Mouse (Mus musculus) intestine, embryonic 15.5 days (tissue): ENCODE results near the gene Nmb. TPM values are rescaled to one million over a fixed set of nuclear protein-coding genes. Genes with fewer than 3 reads are reported as not detected.
"Not testable (repeated sequence)": the region's sequence is repeated elsewhere in the genome, so short reads cannot be mapped to it uniquely, and the experiment has no call there.

ENCODE experiments used
- ATAC-seq: fragments of 200-750 bp; cut with Nextera tagmentation; 2 replicates; pipeline ENCODE4 v1.8.0; 2017; ENCODE audit warnings: moderate TSS enrichment, moderate library complexity
- H3K27ac ChIP-seq: fragments of 300-500 bp; sonication (generic); 2 replicates; pipeline ENCODE4 v1.5.1; 2015; ENCODE audit warnings: mild to moderate bottlenecking, inconsistent platforms
- H3K27me3 ChIP-seq: fragments of 300-500 bp; sonication (generic); replicated peaks from 2 replicates; pipeline ENCODE4 v1.6.1; 2015; ENCODE audit warnings: inconsistent platforms
- H3K36me3 ChIP-seq: fragments of 300-500 bp; sonication (generic); 2 replicates; pipeline ENCODE4 v1.6.1; 2015; ENCODE audit warnings: inconsistent platforms
- H3K4me1 ChIP-seq: fragments of 300-500 bp; sonication (generic); replicated peaks from 2 replicates; pipeline ENCODE4 v1.6.1; 2015; ENCODE audit warnings: inconsistent platforms
- H3K4me2 ChIP-seq: fragments of 300-500 bp; sonication (generic); replicated peaks from 2 replicates; pipeline ENCODE4 v1.6.1; 2015; ENCODE audit warnings: mild to moderate bottlenecking, inconsistent platforms
- H3K4me3 ChIP-seq: fragments of 300-500 bp; sonication (generic); replicated peaks from 2 replicates; pipeline ENCODE4 v1.5.1; 2015; ENCODE audit warnings: inconsistent platforms
- H3K9ac ChIP-seq: fragments of 300-500 bp; sonication (generic); 2 replicates; pipeline ENCODE4 v1.6.1; 2015; ENCODE audit warnings: inconsistent platforms
- H3K9me3 ChIP-seq: fragments of 300-500 bp; sonication (generic); 2 replicates; pipeline ENCODE4 v1.6.1; 2016; ENCODE audit warnings: inconsistent platforms
- WGBS: fragments of 180-500 bp; shearing (Covaris S2); methylation state at CpG from one replicate; pipeline ENCODE4 v1.1.7; 2015; 5-methylcytosine and 5-hydroxymethylcytosine counted together
- polyA plus RNA-seq: library from polyadenylated mRNA; unstranded; fragments of >200 nt; fragmentation: Nextera tagmentation; extraction: Ambion mirVana; gene quantifications from 2 replicates; pipeline ENCODE4 v1.2.1, GENCODE M21; 2015

The Nmb gene
- polyA plus RNA-seq, result 4.5 and 4.6 TPM in 2 replicates

DNA sequence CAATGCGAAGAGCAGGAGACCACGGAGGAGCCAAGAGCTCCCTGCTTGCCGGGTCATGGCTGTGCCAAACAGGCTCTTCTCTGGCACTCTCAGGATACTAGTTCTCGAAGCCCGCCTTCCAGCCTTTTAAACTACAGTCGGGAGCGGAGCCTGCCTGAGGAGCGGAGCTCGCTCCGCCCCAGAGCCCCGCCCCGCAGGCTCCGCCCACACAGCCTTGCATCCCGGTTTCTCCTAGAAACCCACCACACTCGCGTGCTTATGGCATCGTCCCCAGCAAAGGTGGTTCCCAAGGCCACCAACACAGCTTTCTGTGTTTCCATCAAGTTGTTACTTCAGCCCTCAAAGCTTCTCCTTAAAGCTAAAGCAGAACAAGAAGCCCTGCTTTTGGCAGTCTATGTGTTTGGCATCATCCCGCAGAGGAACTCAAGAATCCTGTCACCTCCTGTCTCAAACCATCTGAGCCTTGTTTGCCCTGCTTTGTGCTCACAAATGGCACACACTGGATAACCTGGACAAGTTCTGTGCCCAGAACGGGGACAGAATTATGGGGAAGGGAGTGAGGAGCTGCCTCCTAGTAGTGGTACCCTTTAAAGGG is at the start of gene Nmb:
Gene Nmb (minus strand): TSS at position 156 of the 595 bp plus-strand sequence.
- Histone ChIP-seq H3K9me3 (no peaks in the 10 kb centered on the region), H3K36me3 (peaks cover 4% of the 10 kb centered on the region; the same call in 1 of the 2 replicates), H3K4me3 (peak within 1 kb of the TSS; percentile 46), H3K9ac (peak within 1 kb of the TSS; percentile 56), H3K27ac (no peak within 1 kb of the TSS), H3K4me2 (peak within 1 kb of the TSS; percentile 95), H3K4me1 (peaks cover 7% of the 10 kb centered on the region), H3K27me3 (no peaks in the 10 kb centered on the region)
- 3% methylated on average over 19 of the region's 19 CpGs for WGBS
- ATAC-seq, result peak; percentile 63

DNA sequence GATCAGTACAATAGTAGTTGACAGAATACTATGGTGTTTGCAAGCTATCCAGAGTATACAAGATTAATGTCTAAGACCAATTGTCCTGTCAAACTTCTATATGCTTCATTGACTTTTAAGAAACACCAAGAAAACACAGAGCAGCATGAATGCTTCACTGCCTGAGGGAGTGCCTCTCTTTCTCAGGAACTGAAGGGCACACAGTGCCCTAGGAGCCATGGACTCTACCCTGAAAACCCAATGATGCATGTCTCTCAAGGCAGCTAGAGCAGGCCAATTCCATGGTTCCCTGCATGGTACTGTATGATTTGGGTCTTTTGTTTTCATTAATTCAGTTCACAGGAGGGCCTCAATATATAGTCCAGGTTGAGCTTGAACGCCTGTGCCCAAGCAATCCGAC is 49.4 kb upstream of the Nmb start:
- WGBS, result 86% methylated on average over 2 of the region's 2 CpGs
- Histone ChIP-seq H3K4me1 (no peaks in the 10 kb centered on the region), H3K4me3 (no peak overlapping the region), H3K36me3 (no peaks in the 10 kb centered on the region), H3K9me3 (no peaks in the 10 kb centered on the region), H3K9ac (no peak overlapping the region), H3K27me3 (no peaks in the 10 kb centered on the region), H3K4me2 (no peak overlapping the region), H3K27ac (no peak overlapping the region)
- ATAC-seq, result no peak

DNA sequence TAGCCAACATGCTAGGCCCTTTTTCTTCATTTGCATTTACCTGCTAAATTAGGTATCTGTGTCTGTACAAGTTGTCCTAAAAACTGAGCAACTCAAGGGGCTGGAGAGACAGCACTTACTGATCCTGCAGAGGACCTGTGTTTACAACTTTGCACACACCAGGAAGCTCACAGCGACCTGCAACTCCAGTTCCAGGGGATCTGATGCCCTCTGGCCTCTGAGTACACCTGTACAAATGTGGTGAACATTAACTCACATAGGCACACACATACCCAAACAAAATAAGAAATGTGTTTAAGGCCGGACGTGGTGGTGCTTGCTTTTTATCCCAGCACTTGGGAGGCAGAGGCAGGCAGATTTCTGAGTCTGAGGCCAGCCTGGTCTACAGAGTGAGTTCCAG is 47.3 kb upstream of the Nmb start:
- H3K9me3 ChIP-seq, result no peaks in the 10 kb centered on the region
- 58% methylated on average over 3 of the region's 3 CpGs for WGBS
- H3K4me3 ChIP-seq, result no peak overlapping the region
- no peaks in the 10 kb centered on the region for H3K27me3 ChIP-seq
- no peak for ATAC-seq
- no peaks in the 10 kb centered on the region for H3K36me3 ChIP-seq
- no peaks in the 10 kb centered on the region for H3K4me1 ChIP-seq
- H3K27ac ChIP-seq, result no peak overlapping the region
- no peak overlapping the region for H3K4me2 ChIP-seq
- no peak overlapping the region for H3K9ac ChIP-seq

DNA sequence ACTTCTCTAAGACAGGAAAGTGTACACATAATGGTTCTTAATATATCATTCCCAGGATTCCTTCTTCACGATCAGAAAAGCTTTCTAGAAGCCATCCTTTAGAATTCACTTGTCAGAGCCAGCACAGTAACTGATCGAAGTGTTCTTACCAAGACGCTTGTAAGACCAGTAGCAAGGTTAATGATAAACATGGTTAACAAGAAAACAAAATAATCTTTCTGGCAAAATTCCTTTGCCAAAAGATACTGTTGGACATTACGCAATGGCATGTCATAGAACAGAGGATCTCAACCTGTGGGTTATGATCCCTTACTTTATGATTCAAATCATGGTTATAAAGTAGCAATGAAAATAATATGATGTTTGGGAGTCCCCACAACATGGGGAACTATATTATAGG is 46.6 kb upstream of the Nmb start:
- ATAC-seq, result no peak
- H3K36me3 ChIP-seq, result no peaks in the 10 kb centered on the region

DNA sequence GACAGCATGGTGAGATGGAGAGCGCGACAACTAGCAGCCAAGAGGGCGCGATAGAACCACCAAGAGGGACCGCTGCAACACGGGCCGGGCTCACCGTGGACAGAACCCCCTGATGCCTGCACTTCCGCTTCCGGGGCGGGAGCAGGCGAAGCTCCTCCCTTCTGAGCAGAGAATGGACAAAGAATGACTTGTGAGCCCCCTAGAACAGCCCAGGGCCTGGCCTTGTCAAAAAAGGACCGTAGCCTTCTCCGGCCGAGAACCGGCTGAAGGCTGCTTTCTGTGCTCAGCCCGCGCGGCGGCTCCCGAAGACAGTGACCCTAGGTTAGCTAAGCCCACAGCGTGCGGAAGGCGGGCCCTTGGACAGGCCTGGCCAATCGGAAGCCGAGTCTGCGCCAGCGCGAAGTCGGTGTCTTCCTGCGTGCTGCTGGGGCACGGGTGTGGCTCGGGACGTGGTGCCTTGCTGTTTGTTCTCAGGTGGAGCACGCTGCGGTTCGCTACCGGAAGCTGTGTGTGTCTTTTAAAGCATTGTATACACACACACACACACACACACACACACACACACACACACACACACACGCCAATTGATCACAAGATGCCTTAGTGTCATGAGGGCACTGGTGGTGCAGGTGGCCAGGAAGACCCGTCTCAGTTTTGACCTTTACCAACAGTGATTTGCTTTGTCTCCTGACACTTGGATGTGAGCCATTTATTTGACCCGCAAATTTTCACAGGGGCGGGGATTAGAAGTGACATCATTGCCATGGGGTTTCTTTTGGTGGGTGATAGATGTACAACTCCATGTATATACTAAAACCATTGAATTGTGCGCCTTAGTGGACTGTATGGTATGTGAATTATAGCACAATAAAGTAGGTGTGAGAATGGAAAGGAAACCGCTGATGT is 42.8 kb upstream of the Nmb start, which contains the start of gene Sec11a:
Gene Sec11a (minus strand): TSS at position 336 of the 906 bp plus-strand sequence.
- 2% methylated on average over 44 of the region's 44 CpGs for WGBS
- Histone ChIP-seq H3K4me2 (peak within 1 kb of the TSS; percentile 74), H3K4me1 (peaks cover 11% of the 10 kb centered on the region), H3K27me3 (no peaks in the 10 kb centered on the region), H3K4me3 (peak within 1 kb of the TSS; percentile 82), H3K9me3 (no peaks in the 10 kb centered on the region), H3K27ac (peak within 1 kb of the TSS; percentile 93), H3K36me3 (no peaks in the 10 kb centered on the region; the same call in 1 of the 2 replicates), H3K9ac (peak within 1 kb of the TSS; percentile 90)
- peak; percentile 100 for ATAC-seq

More for the DNA sequence above, 46.6 kb upstream of the Nmb start:
- Histone ChIP-seq H3K27me3 (no peaks in the 10 kb centered on the region), H3K4me1 (no peaks in the 10 kb centered on the region), H3K4me2 (no peak overlapping the region), H3K9me3 (no peaks in the 10 kb centered on the region), H3K4me3 (no peak overlapping the region), H3K27ac (no peak overlapping the region), H3K9ac (no peak overlapping the region)
- 73% methylated on average over 4 of the region's 4 CpGs for WGBS

DNA sequence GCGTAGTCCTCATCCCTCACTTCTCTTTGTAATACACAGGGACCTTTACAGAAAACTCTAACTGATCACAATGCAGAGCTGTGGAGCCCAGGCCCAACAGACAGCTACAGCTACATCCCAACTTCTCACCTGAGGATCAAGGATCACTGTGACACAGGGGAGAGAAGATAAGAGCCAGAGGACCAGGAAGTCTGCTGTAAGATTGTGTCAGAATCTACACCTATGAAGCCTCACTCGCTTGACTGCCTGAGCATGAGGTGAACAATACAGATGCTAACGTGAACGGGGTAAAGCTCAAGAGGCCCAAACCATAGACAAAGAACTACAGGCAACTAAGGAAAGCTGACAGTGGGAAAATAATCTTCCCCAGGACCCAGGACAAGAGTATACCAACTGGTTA is 34.9 kb upstream of the Nmb start:
- Histone ChIP-seq H3K4me1 (no peaks in the 10 kb centered on the region), H3K4me3 (no peak overlapping the region), H3K4me2 (no peak overlapping the region), H3K27ac (no peak overlapping the region), H3K9ac (no peak overlapping the region), H3K36me3 (no peaks in the 10 kb centered on the region), H3K27me3 (no peaks in the 10 kb centered on the region), H3K9me3 (no peaks in the 10 kb centered on the region)
- ATAC-seq, result peak; percentile 41; the same call in 1 of the 2 replicates
- 83% methylated on average over 4 of the region's 4 CpGs for WGBS

DNA sequence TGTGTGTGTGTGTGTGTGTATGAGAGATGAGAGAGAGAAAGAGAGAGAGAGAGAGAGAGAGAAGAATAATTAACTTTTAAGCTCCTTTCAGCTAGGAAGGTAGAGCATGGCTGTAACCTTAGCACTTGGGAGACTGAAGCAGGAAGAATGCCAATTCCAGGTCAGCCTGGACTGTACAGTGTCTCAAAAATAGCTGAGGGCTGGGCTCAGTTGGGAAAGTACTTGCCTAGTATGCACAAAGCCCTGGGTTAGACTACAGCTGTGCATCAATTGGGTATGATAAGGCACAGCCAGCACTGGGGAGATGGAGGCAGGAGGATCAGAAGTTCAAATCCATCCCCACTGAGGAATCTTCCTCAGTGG is 32.4 kb upstream of the Nmb start:
- H3K9ac ChIP-seq, H3K4me3 ChIP-seq, H3K27ac ChIP-seq, ATAC-seq, H3K4me2 ChIP-seq, H3K36me3 ChIP-seq, H3K27me3 ChIP-seq, H3K4me1 ChIP-seq, H3K9me3 ChIP-seq: not testable (repeated sequence)

DNA sequence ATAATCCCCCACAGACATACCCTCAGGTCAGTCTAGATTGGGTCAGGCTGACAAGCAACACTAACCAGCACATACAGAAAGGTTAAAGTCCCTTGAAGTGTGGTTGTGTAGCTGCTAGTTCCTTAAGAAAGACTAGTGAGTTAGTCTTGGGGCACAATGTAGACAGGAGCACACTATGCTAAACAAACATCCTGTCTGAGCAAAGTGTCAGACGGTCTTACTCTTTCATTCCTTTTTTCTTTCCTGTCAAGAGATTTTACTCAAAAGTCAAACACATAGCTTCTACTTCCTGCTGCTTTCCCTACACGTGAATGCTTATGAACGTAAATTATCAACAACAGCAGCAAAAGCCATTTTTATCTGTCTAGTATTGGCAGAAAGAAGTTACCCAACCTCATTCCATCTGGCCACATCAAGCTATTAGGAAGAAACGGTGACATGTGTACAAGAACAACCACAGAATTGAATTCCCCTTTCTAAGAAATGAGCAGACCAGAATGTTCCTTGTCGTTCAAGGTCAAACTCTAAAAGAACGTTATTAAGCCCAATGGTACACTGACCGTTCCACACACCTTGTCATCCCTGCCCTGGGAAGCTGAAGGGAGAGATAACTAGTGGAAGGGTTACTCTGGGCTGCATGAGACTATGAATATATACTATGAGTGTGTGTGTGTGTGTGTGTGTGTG is 31.9 kb upstream of the Nmb start:
- not testable (repeated sequence) for H3K4me1 ChIP-seq, ATAC-seq, H3K27me3 ChIP-seq, H3K27ac ChIP-seq, H3K9ac ChIP-seq, H3K4me3 ChIP-seq, H3K9me3 ChIP-seq, H3K4me2 ChIP-seq, H3K36me3 ChIP-seq
- 46% methylated on average over 7 of the region's 7 CpGs for WGBS

DNA sequence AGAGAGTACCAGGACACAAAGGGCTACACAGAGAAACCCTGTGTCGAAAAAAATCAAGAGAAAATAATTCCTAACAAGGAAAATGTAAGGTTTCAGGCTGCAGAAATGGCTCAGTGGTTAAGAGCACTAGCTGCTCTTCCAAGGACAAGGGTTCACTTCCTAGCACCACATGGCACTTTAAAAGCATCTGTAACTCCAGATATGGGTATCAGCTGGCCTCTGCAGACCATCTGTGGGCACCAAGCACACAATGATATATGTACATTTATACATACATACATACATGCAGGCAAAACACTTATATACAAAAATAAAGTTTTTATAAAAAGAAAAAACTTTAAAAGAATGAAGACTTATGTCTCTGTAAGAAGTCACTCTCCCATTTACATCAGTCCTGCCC is 31.0 kb upstream of the Nmb start:
- H3K4me2 ChIP-seq, result no peak overlapping the region
- peaks cover 17% of the 10 kb centered on the region; the same call in 1 of the 2 replicates for H3K36me3 ChIP-seq
- no peak overlapping the region for H3K9ac ChIP-seq
- WGBS, result 93% methylated on average over 1 of the region's 1 CpGs
- no peak overlapping the region for H3K4me3 ChIP-seq
- H3K4me1 ChIP-seq, result no peaks in the 10 kb centered on the region
- H3K9me3 ChIP-seq, result no peaks in the 10 kb centered on the region
- no peaks in the 10 kb centered on the region for H3K27me3 ChIP-seq
- H3K27ac ChIP-seq, result no peak overlapping the region
- no peak for ATAC-seq

DNA sequence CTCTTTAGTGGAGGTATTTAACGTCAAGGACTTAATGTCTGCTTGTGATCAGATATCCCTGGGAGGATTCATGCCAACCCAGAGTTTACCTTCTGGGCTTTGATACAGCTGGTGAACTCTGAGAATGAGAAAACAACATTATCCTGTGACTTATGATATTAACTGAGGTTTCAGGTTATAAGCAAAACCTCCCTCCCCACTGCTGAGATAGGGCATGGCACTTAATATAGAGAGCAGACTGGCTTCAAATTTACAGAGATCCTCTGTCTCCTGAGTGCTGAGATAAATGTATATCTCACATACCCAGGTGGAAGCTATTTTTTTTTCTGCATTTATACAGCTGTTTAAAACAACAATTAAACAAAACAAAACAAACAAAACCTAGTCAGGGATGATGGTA is 27.9 kb upstream of the Nmb start:
- Histone ChIP-seq H3K9me3 (no peaks in the 10 kb centered on the region), H3K4me2 (no peak overlapping the region), H3K9ac (no peak overlapping the region), H3K27me3 (no peaks in the 10 kb centered on the region), H3K27ac (no peak overlapping the region), H3K4me1 (no peaks in the 10 kb centered on the region), H3K4me3 (no peak overlapping the region), H3K36me3 (peaks cover 17% of the 10 kb centered on the region; the same call in 1 of the 2 replicates)
- no peak for ATAC-seq
- WGBS, result 82% methylated on average over 1 of the region's 1 CpGs

DNA sequence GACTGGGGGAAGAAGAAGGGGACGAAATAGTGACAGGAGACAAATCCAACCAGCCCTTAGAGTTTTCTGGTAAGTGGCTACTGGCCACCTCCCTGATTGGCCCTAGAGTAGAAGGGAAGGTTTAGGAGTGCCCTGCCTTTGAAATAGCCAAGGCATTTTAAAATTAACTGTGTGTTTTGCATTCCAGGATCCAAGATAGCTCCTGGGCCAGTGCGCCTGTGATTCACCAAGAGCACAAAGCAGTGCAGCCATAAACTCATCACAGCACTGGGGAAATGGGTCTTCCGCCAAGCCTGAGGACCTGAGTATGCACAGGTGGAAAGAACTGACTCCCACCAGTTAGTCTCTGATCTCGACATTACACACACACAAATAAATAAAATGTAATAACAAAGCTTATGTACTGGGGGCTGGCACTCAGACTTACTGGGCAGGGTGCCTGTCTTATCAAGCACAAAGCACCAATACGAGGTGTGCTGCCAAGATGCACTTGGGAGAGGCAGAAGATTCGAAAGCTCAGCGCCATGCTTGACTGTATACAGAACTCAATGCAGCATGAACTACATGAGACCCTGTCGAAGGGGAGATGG is 26.8 kb upstream of the Nmb start:
- no peaks in the 10 kb centered on the region for H3K9me3 ChIP-seq
- no peak for ATAC-seq

DNA sequence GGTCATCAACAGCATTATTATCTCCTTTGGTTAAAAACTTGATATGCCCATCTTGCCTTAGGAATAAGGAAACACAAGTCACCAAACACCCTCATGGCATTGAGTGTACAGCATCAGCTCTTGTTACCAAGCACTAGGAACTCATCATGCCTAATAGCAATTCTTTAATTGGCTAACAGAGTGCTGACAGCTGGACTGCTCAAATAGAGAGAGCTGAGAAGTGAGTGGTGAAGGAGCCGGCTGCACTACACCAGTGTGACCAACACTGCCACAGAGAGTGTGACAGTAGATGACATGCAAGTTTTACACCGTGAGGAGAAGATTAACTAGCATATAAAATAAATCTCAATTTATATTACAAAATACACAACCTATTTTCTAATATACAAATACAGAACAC is 18.3 kb upstream of the Nmb start:
- Histone ChIP-seq H3K36me3 (peaks cover 13% of the 10 kb centered on the region), H3K9me3 (no peaks in the 10 kb centered on the region), H3K27ac (no peak overlapping the region), H3K4me3 (no peak overlapping the region), H3K4me2 (no peak overlapping the region), H3K27me3 (no peaks in the 10 kb centered on the region), H3K4me1 (no peaks in the 10 kb centered on the region), H3K9ac (no peak overlapping the region)
- ATAC-seq, result no peak
- WGBS, result 83% methylated on average over 2 of the region's 2 CpGs

More for the DNA sequence above, 26.8 kb upstream of the Nmb start:
- Histone ChIP-seq H3K4me3 (no peak overlapping the region), H3K27me3 (no peaks in the 10 kb centered on the region), H3K27ac (no peak overlapping the region), H3K4me2 (no peak overlapping the region), H3K9ac (no peak overlapping the region), H3K36me3 (peaks cover 23% of the 10 kb centered on the region), H3K4me1 (no peaks in the 10 kb centered on the region)
- WGBS, result 87% methylated on average over 8 of the region's 8 CpGs
